Mouse (Mus musculus): Measurements from ENCODE around the gene Gnb2. TPM values are rescaled to one million over a fixed set of nuclear protein-coding genes. Genes with fewer than 3 reads are reported as not detected.

The Gnb2 gene
- polyA plus RNA-seq, 1 experiment from 2014 or later, result 125 TPM

DNA sequence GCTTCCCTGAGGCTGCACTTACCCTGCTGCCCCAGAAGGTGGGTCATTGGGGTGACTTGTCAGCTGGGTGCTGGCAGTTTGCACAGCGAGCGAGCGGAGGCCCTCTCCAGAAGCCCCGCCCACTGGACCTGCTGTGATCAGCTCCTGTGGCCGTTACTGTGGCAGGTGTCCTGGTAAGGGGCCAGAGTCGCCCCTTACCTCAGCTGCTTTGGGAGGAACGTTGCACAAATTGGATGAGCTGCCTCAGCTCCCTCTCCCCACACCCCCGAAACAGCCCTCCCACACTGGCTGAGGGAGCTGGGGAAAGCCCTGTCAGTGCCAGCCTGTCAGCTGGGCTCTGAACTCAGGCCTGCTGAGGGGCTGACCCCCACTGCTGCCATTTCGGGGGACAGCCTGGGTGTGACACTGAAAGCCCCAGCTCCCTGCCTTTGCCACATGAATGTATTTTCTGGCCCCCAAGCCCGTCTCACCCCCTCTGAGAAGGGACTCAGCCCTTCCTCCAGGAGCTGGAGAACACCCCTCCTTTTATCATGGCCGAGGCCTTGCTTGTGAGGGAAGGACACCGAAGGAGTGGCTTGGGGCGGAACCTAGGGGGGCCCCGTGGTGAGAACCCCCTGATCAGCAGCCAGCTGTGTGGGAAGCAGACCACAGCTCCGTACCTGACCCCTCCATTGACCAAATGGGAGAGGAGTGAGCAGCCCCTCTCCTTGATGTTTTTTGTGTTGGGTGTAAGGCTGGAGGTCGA lies 6.9 kb downstream of the Gnb2 start:
- Histone ChIP-seq H3K27ac (ENCODE audit: low read length) (peak overlapping the region; percentile 26; the same call in 1 of the 2 replicates), H3K36me3 (ENCODE audit: control insufficient read depth, insufficient read depth) (peaks cover 67% of the 10 kb centered on the region), H3K9ac (ENCODE audit: low read depth, low read length) (no peak overlapping the region), H3K4me2 (ENCODE audit: low read depth, low read length) (no peak overlapping the region), H3K9me3 (replicated peaks; ENCODE audit: control insufficient read depth, low read length) (no peaks in the 10 kb centered on the region), H3K4me1 (ENCODE audit: control insufficient read depth, low read depth, low read length) (peaks cover 29% of the 10 kb centered on the region), H3K27me3 (ENCODE audit: control insufficient read depth, insufficient read depth, low read depth, low read length) (no peaks in the 10 kb centered on the region), H3K4me3 (ENCODE audit: low read depth, low read length) (no peak overlapping the region)
- WGBS (ENCODE audit: insufficient replicate concordance), result 34% methylated on average over 16 of the region's 16 CpGs
- peak; percentile 42 for ATAC-seq (ENCODE audit: low read depth)

DNA sequence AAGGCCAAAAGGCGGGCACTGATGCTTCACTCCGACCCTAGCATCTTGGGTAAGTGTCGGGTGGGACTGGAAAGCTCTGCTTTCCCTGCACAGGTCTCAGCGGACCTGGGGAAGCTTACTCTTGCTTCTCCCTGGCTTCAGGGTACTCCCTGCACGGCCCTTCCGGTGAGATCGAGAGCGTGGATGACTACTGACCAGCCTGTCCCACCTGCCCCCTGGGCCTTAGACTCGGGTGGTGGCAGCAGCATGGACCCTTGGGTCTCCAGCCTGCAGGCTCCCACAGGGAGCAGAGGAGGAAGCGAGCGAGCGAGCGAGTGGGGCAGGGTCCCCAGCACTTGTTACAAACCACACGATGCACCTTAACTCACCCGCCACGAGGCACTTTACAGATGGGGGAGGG lies 7.8 kb downstream of the Gnb2 start:
- no peak overlapping the region for H3K4me3 ChIP-seq (ENCODE audit: low read depth, low read length)
- H3K9me3 ChIP-seq (replicated peaks; ENCODE audit: control insufficient read depth, low read length), result no peaks in the 10 kb centered on the region
- H3K9ac ChIP-seq (ENCODE audit: low read depth, low read length), result no peak overlapping the region
- H3K27ac ChIP-seq (ENCODE audit: low read length), result no peak overlapping the region
- ATAC-seq (ENCODE audit: low read depth), result no peak
- H3K4me1 ChIP-seq (ENCODE audit: control insufficient read depth, low read depth, low read length), result peaks cover 21% of the 10 kb centered on the region
- H3K27me3 ChIP-seq (ENCODE audit: control insufficient read depth, insufficient read depth, low read depth, low read length), result no peaks in the 10 kb centered on the region
- 74% methylated on average over 16 of the region's 16 CpGs for WGBS (ENCODE audit: insufficient replicate concordance)
- H3K4me2 ChIP-seq (ENCODE audit: low read depth, low read length), result no peak overlapping the region
- H3K36me3 ChIP-seq (ENCODE audit: control insufficient read depth, insufficient read depth), result peaks cover 74% of the 10 kb centered on the region

DNA sequence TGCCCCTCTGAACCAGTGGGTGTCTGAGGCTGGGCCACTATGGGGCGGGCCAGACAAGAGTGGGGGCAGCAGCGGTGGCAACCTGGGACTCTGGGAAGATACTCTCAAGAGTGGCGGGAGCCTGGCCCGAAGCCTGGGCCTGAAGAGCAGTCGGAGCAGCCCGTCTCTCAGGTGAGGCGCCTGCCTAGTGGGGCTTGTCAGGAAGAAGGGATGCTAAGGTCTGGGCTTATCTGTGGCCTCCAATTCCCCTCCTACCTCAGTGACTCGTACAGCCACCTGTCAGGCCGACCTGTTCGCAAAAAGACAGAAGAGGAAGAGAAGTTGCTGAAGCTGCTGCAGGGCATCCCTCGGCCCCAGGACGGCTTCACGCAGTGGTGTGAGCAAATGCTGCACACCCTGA lies 8.6 kb downstream of the Gnb2 start:
- no peak overlapping the region for H3K27ac ChIP-seq (ENCODE audit: low read length)
- no peaks in the 10 kb centered on the region for H3K9me3 ChIP-seq (replicated peaks; ENCODE audit: control insufficient read depth, low read length)
- WGBS (ENCODE audit: insufficient replicate concordance), result 82% methylated on average over 13 of the region's 13 CpGs
- no peak for ATAC-seq (ENCODE audit: low read depth)
- peaks cover 77% of the 10 kb centered on the region for H3K36me3 ChIP-seq (ENCODE audit: control insufficient read depth, insufficient read depth)
- H3K9ac ChIP-seq (ENCODE audit: low read depth, low read length), result no peak overlapping the region
- H3K4me2 ChIP-seq (ENCODE audit: low read depth, low read length), result no peak overlapping the region
- H3K27me3 ChIP-seq (ENCODE audit: control insufficient read depth, insufficient read depth, low read depth, low read length), result no peaks in the 10 kb centered on the region
- H3K4me1 ChIP-seq (ENCODE audit: control insufficient read depth, low read depth, low read length), result peaks cover 13% of the 10 kb centered on the region
- no peak overlapping the region for H3K4me3 ChIP-seq (ENCODE audit: low read depth, low read length)

DNA sequence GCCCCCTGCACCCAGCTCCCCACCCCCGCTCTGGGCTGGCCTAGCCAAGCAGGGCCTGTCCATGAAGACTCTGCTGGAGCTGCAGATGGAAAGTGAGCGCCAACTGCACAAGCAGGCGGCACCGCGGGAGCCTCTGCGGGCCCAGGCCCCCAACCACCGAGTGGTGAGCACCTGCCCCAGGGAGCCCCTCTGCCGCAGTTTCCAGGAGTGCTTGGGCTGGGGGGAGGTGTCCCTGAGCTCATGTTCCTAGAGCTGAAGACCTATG lies 9.1 kb downstream of the Gnb2 start:
- Histone ChIP-seq H3K27me3 (ENCODE audit: control insufficient read depth, insufficient read depth, low read depth, low read length) (no peaks in the 10 kb centered on the region), H3K9me3 (replicated peaks; ENCODE audit: control insufficient read depth, low read length) (no peaks in the 10 kb centered on the region), H3K4me1 (ENCODE audit: control insufficient read depth, low read depth, low read length) (peaks cover 11% of the 10 kb centered on the region), H3K9ac (ENCODE audit: low read depth, low read length) (no peak overlapping the region), H3K4me2 (ENCODE audit: low read depth, low read length) (no peak overlapping the region), H3K36me3 (ENCODE audit: control insufficient read depth, insufficient read depth) (peaks cover 77% of the 10 kb centered on the region), H3K4me3 (ENCODE audit: low read depth, low read length) (no peak overlapping the region), H3K27ac (ENCODE audit: low read length) (no peak overlapping the region)
- ATAC-seq (ENCODE audit: low read depth), result no peak
- WGBS (ENCODE audit: insufficient replicate concordance), result 70% methylated on average over 8 of the region's 8 CpGs

DNA sequence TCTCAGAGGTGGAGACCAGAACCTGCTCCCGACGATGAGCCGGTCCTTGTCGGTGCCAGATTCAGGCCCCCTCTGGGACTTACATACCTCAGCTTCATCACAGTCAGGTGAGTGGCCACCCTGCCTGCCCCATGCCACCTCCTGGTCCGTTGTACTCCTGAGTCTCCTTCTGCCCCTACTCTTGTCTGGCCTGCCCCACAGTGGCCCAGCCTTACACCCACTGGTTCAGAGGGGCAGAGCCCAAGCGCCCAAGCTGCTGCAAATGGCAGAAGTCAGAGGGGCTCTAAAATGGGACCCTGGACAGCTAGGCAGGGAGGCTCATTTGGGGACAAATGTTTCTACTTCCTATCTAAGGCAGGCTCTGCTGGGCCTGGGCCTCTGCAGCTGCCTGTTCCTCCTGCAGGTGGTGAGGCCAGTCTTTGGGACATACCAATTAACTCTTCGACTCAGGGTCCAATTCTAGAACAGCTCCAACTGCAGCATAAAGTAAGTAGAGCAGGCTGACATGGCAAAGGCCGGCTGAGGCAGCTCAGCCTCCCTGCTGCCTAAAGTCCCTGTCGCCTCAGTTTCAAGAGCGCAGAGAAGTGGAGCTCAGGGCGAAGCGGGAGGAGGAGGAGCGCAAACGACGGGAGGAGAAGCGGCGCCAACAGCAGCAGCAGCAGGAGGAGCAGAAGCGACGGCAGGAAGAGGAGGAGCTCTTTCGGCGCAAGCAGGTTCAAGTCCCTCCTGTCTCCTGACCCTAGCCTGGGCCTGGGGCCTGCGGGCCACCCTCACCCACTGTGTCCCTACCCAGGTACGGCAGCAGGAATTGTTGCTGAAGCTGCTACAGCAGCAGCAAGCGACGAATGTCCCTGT lies 9.7 kb downstream of the Gnb2 start:
- Histone ChIP-seq H3K4me3 (ENCODE audit: low read depth, low read length) (no peak overlapping the region), H3K9ac (ENCODE audit: low read depth, low read length) (no peak overlapping the region), H3K27me3 (ENCODE audit: control insufficient read depth, insufficient read depth, low read depth, low read length) (no peaks in the 10 kb centered on the region), H3K4me1 (ENCODE audit: control insufficient read depth, low read depth, low read length) (peaks cover 11% of the 10 kb centered on the region), H3K9me3 (replicated peaks; ENCODE audit: control insufficient read depth, low read length) (no peaks in the 10 kb centered on the region), H3K36me3 (ENCODE audit: control insufficient read depth, insufficient read depth) (peaks cover 73% of the 10 kb centered on the region), H3K4me2 (ENCODE audit: low read depth, low read length) (no peak overlapping the region), H3K27ac (ENCODE audit: low read length) (no peak overlapping the region)
- no peak for ATAC-seq (ENCODE audit: low read depth)
- WGBS (ENCODE audit: insufficient replicate concordance), result 82% methylated on average over 25 of the region's 25 CpGs

DNA sequence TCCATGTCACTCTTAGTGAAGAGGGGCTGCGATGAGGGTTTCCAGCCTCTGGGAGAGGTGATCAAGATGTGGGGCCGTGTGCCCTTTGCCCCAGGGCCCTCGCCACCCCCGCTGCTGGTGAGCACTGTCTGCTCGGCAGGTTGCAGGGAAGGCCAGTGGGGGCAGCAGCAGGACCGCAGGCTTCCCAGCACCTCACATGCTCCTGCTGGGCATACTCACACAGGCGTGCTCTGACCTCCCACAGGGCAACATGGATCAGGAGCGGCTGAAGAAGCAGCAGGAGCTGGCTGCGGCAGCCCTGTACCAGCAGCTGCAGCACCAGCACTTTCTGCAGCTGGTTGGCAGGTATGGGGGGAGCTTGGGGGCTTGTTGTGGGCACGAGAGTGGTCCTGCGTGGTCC lies 10.6 kb downstream of the Gnb2 start:
- 84% methylated on average over 11 of the region's 11 CpGs for WGBS (ENCODE audit: insufficient replicate concordance)
- Histone ChIP-seq H3K9me3 (replicated peaks; ENCODE audit: control insufficient read depth, low read length) (no peaks in the 10 kb centered on the region), H3K27me3 (ENCODE audit: control insufficient read depth, insufficient read depth, low read depth, low read length) (no peaks in the 10 kb centered on the region), H3K4me1 (ENCODE audit: control insufficient read depth, low read depth, low read length) (peaks cover 8% of the 10 kb centered on the region), H3K4me3 (ENCODE audit: low read depth, low read length) (no peak overlapping the region), H3K36me3 (ENCODE audit: control insufficient read depth, insufficient read depth) (peaks cover 64% of the 10 kb centered on the region), H3K9ac (ENCODE audit: low read depth, low read length) (no peak overlapping the region), H3K4me2 (ENCODE audit: low read depth, low read length) (no peak overlapping the region), H3K27ac (ENCODE audit: low read length) (no peak overlapping the region)
- ATAC-seq (ENCODE audit: low read depth), result no peak

DNA sequence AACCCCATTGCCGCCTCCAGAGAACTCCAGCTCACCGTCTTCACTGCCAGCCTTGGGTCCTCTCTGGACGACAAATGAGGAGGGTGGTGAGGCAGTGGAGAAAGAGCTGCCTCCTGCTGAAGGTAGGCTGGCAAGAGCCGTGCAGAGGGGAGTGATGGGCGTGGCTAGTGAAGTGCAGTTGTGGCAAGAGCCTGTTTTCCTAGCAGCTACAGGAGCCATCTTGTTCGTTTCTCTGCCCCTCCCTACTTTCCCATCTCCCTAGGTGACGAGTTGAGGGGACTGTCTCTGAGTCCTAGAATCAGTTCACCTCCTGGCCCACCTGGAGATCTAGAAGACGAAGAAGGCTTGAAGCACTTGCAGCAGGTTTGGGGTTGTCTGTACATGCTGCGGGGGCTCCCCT lies 11.4 kb downstream of the Gnb2 start:
- Histone ChIP-seq H3K27ac (ENCODE audit: low read length) (no peak overlapping the region), H3K27me3 (ENCODE audit: control insufficient read depth, insufficient read depth, low read depth, low read length) (no peaks in the 10 kb centered on the region), H3K36me3 (ENCODE audit: control insufficient read depth, insufficient read depth) (peaks cover 58% of the 10 kb centered on the region), H3K4me1 (ENCODE audit: control insufficient read depth, low read depth, low read length) (peaks cover 8% of the 10 kb centered on the region), H3K9me3 (replicated peaks; ENCODE audit: control insufficient read depth, low read length) (no peaks in the 10 kb centered on the region), H3K9ac (ENCODE audit: low read depth, low read length) (no peak overlapping the region), H3K4me2 (ENCODE audit: low read depth, low read length) (no peak overlapping the region), H3K4me3 (ENCODE audit: low read depth, low read length) (no peak overlapping the region)
- 59% methylated on average over 9 of the region's 9 CpGs for WGBS (ENCODE audit: insufficient replicate concordance)
- no peak for ATAC-seq (ENCODE audit: low read depth)

DNA sequence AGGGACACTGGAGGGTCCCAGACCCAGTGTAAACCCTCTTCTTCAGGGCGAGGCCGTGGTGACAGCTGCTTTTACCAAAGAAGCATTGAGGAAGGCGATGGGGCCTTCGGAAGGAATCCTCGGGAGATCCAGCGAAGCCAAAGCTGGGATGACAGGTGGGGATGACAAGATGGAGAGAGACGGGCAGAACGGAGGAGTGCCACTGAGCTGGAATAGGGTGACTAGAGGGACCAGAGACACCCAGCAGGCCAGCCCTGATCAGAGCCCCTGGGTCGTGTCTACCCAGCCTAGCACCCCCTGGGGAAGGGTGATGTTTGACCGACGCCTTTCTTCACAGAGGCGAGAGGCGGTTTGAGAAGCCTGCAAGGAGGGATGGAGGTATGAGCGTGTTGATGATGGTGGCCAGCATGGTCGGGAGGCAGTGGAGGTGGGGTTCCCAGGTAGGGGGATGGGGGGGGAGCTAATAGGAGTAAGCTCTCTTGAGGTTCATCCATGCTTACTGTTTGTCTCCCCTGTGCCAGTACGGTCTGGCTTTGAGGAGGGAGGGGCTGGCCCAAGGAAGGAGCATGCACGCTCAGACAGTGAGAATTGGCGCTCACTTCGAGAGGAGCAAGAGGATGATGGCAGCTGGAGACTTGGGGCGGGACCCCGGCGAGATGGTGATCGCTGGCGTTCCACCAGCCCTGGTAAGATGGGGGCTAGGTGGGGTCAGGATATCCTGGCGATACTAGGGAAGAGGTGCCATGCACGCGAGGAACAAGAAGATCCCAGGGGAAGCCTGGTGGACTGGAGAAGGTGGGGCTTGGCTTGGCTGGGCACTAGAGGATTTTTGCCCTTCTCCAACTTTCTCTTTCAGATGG lies 13.4 kb downstream of the Gnb2 start:
- Histone ChIP-seq H3K9me3 (replicated peaks; ENCODE audit: control insufficient read depth, low read length) (no peaks in the 10 kb centered on the region), H3K27me3 (ENCODE audit: control insufficient read depth, insufficient read depth, low read depth, low read length) (no peaks in the 10 kb centered on the region), H3K9ac (ENCODE audit: low read depth, low read length) (no peak overlapping the region), H3K4me3 (ENCODE audit: low read depth, low read length) (no peak overlapping the region), H3K4me2 (ENCODE audit: low read depth, low read length) (no peak overlapping the region), H3K4me1 (ENCODE audit: control insufficient read depth, low read depth, low read length) (0 out of 2 replicates have a peak, but pooled peaks cover 2% of the 10 kb centered on the region), H3K27ac (ENCODE audit: low read length) (no peak overlapping the region), H3K36me3 (ENCODE audit: control insufficient read depth, insufficient read depth) (peaks cover 53% of the 10 kb centered on the region)
- 88% methylated on average over 27 of the region's 27 CpGs for WGBS (ENCODE audit: insufficient replicate concordance)
- no peak for ATAC-seq (ENCODE audit: low read depth)
